Mouse (Mus musculus) 416B (cell line): ENCODE data around the gene Serac1.

ENCODE experiments used
- DNase-seq: peaks from one replicate; pipeline ENCODE4 v3.0.0; 2011; ENCODE audit warnings: low read depth

The Serac1 gene

GRCm38 (mm10) chr17:6079287-6080122, at the start of gene Serac1, which contains the start of gene Gtf2h5:
TSS of gene Serac1 (minus strand) at chr17:6079741.
TSS of gene Gtf2h5 (plus strand) at chr17:6079786.
- peak; percentile 96 for DNase-seq

DNA sequence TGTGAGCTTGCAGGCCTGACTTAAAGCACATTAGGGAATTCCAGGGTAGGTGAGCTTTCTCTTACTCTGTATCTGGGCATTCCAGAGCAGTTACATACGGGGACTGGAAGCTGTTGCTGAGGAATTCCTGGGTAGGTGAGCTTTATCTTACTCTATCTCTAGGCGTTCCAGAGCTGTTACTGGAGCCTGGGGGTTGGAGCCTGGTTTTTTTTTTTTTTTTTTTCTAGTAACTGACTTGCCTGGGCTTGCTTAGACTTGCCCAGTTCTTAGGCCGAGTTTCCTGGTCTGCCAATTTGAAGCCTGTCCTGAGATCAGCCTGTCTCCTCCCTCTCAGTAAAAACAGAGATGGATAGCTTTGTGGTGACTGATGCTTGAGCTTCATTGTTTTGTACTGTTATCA, 48.5 kb upstream of the Serac1 start:
- peak; percentile 37 for DNase-seq

DNA sequence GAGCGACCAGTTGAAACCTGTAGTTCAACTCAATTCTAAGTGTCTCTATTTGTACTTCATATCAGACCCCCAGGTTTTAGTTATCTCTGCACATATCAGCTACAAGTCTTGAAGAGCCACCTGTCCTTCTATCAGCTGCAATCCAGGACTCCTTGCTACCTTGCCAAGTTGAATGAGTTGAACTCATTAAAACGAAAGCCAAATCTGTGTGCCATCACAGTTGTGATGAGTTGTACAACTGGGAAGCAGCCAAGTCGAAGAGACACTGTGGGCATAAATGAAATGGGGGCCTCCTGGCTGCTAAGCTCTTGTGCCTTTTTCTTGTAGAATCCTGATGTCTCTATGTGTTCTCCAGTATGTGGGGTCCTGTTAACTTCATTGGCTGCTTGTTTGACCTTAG, 45.9 kb upstream of the Serac1 start:
- no peak for DNase-seq

DNA sequence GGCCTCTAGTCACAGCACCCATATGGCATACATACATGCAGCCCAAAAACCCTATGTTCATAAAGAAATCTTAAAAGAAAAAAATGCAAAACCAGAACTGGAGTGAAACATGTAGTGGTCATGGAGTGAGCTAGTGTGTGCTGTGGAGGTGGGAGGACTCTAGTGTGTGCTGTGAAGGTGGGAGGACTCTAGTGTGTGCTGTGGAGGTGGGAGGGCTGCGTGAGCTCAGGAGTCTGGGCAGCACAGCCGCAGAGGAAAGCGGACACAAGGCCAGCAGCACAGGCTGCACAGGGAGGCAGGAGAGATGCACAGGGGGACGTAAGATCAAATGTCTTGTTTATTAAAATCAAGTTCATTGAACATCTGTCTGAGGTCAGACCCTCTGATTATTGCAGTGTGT, 44.2 kb upstream of the Serac1 start:
- DNase-seq, result no peak

- no peak for DNase-seq
Measured at GRCm38 (mm10) chr17:6118861-6119260, 39.3 kb upstream of the Serac1 start.

DNA sequence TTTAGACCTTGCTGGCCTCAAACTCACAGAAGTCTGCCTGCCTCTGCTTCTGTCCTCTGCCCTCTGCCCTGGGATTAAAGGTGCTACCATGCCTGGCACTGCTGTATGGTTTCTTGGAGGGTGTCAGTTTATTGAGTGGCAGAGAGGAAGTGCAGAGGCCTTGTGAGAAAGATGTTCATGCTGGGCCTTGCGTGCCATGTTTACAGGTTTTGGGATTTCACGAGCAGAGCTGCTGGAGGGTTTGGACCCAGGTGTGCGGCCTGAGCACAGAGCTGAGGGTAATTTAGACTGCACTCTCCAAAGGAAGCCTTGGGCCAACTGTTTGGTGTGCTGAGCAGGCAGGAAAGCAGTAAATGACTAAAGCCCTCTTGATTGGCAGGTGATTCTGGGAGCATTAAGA, 38.4 kb upstream of the Serac1 start:
- DNase-seq, result no peak

DNA sequence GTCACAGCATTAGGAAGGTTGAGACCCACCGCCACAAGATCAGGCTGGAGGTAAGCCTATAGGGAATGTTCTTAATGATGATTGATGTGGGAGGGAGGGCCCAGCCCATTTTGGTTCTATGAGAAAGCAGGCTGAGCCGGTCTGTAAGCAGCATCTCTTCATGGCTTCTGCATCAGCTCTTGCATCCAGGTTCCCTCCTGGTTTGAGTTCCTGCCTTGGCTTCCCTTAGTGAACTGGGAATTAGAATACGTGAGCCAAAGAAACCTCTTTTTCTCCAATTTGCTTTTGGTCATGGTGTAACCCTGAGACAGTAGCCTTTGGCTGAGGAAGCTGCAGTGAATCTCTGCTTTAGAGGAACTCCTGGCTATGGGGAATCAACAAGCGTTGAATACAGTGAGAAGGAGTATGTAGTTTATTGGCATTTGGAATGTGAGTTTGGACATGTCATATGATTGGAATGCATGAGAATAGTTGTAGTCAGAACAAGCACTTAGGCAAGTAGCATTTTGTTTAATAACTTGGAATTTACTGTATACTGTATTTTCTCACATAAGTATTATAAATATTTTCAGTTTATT, 37.7 kb upstream of the Serac1 start:
- DNase-seq, result no peak

DNA sequence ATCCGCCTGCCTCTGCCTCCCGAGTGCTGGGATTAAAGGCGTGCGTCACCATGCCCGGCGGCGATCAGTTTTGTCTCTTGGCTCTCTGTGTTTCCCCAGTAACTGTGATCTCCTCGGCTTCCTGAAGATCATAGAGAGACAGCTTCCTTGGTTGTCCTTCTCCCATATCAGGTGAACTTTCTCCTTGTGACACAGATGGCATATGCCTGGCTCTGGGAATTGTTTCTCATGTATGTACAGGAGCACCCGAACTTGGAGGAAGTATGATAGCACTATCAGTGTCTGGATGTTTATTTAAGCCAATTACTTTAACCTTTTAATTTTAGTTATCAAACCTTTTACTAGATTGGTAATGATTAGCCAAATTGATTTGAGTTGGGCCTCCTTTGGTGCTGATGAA, 35.5 kb upstream of the Serac1 start:
- no peak for DNase-seq

GRCm38 (mm10) chr17:6113653-6114052, 34.1 kb upstream of the Serac1 start:
- DNase-seq, result no peak

DNA sequence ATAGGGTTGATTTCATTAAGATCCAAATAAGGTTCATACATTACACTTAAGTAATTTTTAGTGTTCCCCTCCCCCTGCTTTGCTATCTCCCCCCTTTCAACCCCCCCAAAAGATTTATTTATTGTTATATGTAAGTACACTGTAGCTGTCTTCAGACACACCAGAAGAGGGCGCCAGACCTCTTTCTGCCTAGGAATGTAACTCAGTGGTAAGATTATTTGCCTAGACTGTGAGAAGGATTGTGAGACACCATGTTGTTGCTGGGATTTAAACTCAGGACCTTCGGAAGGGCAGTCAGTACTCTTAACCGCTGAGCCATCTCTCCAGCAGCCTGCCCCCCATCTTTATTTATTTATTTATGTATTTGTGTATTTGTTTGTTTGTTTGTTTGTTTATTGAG, 31.4 kb upstream of the Serac1 start:
- DNase-seq, result peak; percentile 68

- DNase-seq, result no peak
Measured at GRCm38 (mm10) chr17:6108175-6108574, 28.6 kb upstream of the Serac1 start.

DNA sequence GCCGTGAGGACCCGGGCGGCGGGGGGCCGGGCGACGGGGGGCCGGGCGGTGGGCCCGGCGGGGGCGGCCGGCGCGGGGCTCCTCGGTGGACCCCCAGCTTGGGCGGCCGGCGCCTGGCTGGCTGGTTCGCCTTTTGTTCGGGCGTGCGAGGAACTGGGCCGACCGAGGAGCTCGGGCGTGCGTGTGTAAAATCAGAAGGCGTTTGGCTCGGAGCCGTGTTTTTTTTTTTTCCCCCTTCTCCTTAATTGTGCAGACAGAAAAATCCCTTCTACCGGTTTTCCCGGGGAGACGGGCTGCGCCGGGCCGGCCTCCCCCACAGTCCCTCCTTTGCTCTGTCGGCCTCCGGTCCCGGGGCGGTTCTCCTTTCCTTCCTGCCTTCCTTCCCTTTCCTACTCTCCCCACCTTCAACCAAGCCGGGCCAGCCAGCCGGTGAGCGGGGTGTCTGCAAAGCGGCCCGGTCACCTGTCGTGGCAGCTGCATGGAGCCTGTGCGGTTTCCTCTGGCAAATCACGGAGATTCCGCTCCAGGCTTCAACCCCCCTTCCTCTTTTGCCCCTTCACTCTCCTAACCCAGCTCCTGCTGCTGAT, 27.6 kb upstream of the Serac1 start:
- peak; percentile 53 for DNase-seq

- DNase-seq, result peak; percentile 90
Measured at GRCm38 (mm10) chr17:6106361-6107014, 26.9 kb upstream of the Serac1 start, which contains the start of gene Tulp4. TSS of gene Tulp4 (plus strand) at chr17:6106437.

DNA sequence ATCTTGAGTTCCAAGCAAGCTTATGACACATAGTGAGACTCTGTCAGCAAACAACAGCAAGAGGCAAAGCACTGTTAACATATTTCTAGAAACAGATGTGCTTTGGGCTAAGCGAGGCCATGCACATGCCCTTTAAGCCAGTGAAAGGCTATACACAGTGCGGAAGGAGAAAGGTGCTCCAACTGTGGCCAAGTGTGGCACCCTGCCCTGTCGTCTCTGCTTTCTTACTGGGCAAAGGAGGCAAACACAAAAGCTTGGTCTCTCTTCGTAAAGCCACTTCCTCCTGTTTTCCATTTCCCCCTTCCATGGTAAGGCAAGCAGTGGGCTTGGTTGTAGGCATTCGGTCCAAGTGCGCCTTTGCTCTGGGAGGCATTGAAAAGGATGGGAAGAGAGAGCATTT, 24.0 kb upstream of the Serac1 start:
- DNase-seq, result no peak

DNA sequence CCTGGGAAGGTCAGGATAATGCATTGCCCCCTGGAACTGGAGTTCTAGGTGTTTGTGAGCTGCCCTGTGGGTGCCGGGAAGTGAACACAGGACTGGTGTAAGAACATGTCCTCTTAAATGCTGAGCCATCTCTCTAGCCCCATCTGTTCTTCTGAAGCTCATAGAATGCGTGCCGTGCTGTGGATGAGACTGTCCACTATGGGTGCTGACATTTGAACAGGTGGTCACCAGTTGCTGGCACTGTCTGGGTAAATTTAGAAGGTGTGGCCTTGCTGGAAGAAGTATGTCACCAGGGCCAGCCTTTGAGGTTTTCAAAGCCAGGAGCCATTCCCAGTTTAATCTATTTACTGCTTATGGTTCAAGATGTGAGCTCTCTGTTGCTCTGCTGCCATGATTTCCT, 22.7 kb upstream of the Serac1 start:
- no peak for DNase-seq

DNA sequence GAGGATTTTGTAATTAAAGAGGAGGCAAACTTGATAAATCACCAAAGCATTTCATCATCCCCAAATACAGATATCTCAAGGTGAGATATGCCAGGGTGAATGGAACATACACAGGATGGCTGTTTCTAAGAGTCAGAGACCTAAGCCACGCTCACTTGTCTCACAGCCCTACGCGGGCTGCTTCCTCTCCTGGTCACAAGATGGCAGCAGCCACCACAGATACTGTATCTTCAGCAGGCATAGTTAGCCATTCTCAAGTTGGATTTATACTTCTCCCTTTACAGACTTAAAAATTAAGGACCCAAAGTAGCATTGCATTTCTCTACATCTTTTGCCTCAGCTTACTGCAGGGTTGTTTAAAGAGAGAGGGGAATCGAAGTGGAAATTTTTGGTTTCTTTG, 18.3 kb upstream of the Serac1 start:
- peak; percentile 77 for DNase-seq

DNA sequence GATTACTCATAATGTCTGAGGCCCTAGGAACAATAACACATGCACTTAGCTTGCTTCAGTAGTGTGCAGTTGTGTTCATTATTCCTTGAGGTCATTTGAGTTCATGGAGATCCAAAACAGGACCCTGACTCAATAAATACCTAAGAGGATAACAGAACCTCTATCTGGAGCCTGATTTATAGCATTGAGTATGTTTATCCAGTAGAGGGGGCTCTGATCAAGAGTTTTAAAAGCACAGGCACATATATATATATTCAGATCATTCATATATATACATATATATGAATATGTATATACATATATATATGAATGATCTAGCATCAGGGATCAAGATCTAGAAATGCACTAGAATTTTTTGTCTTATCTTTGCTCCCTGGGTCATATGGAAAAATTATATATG, 16.0 kb upstream of the Serac1 start:
- peak; percentile 39 for DNase-seq

- DNase-seq, result no peak
Measured at GRCm38 (mm10) chr17:6091604-6092003, 12.1 kb upstream of the Serac1 start.

DNA sequence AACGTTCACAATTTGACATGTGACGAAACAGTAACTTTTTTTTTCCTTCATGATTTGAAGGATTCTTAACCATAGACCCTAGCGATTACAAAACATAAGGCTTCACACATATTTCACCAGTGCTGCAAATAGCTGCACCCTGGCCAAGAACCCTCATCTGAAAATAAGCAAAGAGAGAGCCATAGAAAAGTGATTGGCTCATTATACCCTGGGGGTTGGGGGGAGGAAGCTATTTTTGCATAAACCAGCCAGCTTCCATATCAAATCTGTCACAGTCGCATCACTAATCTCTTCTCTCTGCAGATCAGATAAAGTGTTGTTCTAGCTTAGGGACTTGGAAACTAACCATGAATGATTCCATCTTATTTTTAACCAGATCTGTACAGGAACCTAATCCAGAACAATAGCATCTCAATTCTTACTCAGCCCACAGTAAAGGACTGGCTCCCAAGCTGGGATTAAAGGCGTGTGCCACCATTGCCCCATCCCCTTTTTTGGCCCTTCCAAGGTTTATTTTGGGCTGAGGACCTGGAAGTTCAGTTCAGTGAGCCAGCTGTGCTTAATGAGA, 3.9 kb upstream of the Serac1 start:
- no peak for DNase-seq

DNA sequence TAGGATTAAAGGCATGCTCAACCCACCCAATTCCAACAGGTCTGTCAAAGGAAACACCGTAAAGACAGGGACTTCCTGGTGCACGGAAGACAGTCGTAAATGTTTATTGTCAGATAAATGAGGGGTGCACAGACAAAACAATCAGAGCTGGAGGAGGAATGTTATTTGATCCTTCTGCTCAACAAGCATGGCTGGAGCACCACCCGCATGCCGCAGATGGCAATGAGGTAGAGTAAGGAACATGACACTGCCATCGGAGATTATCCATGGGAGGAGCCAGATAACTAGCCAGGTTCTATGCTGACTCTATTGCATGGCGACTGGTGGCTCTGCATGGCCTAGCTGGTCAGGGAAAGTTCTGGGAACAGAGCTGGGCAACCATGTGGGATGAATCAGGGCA, 6.1 kb downstream of the Serac1 start:
- DNase-seq, result no peak

DNA sequence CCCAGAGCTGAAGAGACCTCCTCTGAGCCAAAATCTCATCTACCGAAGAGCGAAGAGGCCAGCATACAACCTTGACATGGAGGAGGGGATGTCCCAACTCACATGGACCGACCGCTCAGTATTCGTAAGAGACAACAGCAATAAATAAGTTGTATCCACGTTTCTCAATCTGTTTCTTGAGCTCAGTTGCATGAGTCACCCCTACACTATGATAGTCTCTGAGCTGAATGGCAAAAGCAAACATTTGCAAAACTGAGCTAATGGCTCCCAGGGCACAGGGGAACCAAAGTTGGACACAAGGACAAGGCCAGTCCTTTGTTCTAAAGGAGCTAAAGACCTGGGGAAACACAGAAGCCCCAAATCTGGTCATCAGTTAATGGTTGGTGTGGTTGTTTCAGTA, 9.7 kb downstream of the Serac1 start:
- no peak for DNase-seq

DNA sequence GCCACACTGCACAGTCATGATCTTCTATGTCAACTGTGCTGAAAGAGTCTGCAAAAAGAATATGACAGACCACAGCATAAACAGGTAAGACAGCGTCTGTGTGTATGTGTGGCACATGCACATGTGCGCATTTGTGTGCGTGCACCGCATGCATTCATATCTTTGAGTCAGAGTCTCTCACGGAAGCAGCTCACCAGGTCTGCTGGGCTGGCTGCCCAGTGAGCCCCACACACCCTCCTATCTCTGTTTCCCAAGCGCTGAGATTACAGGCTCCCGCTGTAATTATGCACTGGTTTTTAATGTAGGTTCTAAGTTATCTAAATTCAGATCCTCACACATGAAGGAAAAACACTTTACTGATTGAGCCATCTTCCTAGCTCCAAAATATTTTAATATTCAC, 11.9 kb downstream of the Serac1 start:
- no peak for DNase-seq
